Mouse (Mus musculus): ENCODE measurements around the gene Ccdc120. TPM values are rescaled to one million over a fixed set of nuclear protein-coding genes. Genes with fewer than 3 reads are reported as not detected.
"Not testable (repeated sequence)": the region's sequence is repeated elsewhere in the genome, so short reads cannot be mapped to it uniquely, and the experiment has no call there.

The Ccdc120 gene
- total RNA-seq, 2 experiments from 2014 or later: 17.0 to 20.9 TPM

- peak; percentile 68 to 73 for DNase-seq (ENCODE audit: extremely low spot score in 1 of 2, low spot score in 1 of 2)
Measured at GRCm38 (mm10) chrX:7714135-7714899, 36.4 kb downstream of the Ccdc120 start, which contains the start of gene Wdr45. TSS of gene Wdr45 (plus strand) at chrX:7714333.

- DNase-seq (ENCODE audit: extremely low spot score in 1 of 2, low spot score in 1 of 2): not testable (repeated sequence)
Measured at GRCm38 (mm10) chrX:7713764-7714134, 37.0 kb downstream of the Ccdc120 start.

DNA sequence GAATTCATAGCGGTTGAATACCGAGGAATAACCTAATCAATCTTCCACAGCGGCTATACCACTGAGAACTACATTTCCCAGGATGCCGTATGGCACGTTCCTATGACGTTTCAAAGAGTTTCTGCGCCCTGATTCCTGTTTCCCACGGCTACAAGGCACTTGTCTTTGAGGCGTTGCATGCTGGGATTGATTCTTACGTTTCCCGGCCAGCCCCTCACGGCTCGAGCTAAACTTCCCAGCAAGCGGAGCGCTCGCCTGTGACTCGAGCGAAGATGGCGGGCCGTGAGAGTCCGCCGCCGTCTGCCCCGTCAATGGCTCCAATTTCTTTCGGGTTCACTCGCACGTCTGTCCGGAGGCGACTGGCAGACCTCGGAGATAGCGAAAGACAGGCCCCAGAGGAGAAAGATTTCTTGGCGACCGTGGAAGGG is 53.7 kb downstream of the Ccdc120 start, which contains the start of gene Gpkow:
TSS of gene Gpkow (plus strand) at position 178 of the 428 bp plus-strand sequence.
- peak; percentile 43 to 55 for DNase-seq (ENCODE audit: extremely low spot score in 1 of 2, low spot score in 1 of 2)

DNA sequence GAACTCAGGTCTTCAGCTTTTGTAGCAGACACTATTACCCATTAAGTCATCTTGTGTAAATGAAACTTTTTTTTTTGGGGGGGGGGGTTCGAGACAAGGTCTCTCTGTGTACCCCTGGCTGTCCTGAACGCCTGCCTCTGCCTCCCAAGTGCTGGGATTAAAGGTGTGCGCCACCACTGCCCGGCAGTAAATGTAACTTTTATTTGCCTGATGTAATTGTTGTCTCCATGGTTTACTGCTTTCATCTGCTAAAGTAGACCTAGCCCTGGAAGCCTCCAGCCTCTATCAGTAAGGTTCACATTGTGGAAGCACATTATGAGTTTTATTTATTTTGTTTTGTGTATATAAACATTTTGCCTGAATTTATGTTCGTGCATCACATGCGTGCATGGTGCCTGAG is 54.2 kb downstream of the Ccdc120 start:
- DNase-seq (ENCODE audit: extremely low spot score in 1 of 2, low spot score in 1 of 2): no peak

GRCm38 (mm10) chrX:7692862-7693261 is 57.8 kb downstream of the Ccdc120 start:
- DNase-seq (ENCODE audit: extremely low spot score in 1 of 2, low spot score in 1 of 2): no peak

DNA sequence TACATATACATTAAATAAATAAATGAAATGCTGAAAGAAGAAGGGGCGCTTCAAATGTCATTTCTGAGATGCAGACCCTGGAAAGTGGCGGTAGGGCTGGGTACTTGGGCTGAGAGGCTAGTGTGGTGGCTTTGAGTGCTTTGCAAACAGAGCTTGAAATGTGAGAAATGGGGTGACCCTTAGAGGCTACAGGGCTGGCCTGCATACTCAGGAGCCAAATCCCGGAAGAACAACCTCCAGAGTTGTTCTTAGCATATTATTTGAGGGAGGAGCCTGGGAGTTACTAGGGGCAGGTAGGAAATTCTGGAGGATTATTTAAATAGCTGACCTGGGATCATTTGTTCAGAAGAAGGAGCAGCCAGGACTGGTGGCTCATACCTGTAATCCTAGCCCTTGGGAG is 60.2 kb downstream of the Ccdc120 start:
- no peak for DNase-seq (ENCODE audit: extremely low spot score in 1 of 2, low spot score in 1 of 2)

DNA sequence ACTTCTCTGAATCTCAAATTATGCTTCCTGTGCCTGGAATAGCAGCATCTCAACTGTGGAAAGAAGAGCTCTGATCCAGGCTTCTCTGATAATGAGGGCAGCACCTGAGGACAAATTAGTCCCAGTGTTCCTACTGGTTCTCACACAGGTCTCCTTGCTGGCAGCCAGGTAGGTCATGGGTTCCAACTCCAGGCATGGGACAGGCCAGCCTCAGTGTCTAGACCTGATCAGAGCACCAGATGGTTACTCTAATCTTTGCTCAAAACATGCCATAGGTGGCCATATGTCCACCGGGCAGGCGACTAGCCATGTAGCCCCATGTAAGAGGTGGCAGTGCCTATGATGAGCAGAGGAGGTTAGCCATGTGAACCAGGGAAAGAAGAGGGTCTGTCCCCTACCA is 62.4 kb downstream of the Ccdc120 start:
- no peak for DNase-seq (ENCODE audit: extremely low spot score in 1 of 2, low spot score in 1 of 2)

Other genes starting within 250 kb of the Ccdc120 start
- gene Foxp3, start 177.3 kb downstream of the Ccdc120 start, total RNA-seq (2021): under 1 TPM in 1 of 2 experiments, not detected in 1; 0.21 TPM
- gene Ppp1r3f, start 176.6 kb downstream of the Ccdc120 start, total RNA-seq (2021): 10 to 100 TPM; 17.4 to 17.8 TPM
- 10 to 100 TPM; 20.9 to 25.2 TPM for gene Ccdc22, start 145.4 kb downstream of the Ccdc120 start, total RNA-seq (2021)
- not detected for gene Cacna1f, start 143.8 kb downstream of the Ccdc120 start, total RNA-seq (2021)
- 1,000 to 10,000 TPM; 1,873 to 2,127 TPM for gene Syp, start 112.4 kb downstream of the Ccdc120 start, total RNA-seq (2021)
- gene Prickle3, start 93.6 kb downstream of the Ccdc120 start, total RNA-seq (2021): under 1 TPM; 0.57 to 0.82 TPM
- 1 to 10 TPM; 5.0 to 6.2 TPM for gene Plp2, start 79.5 kb downstream of the Ccdc120 start, total RNA-seq (2021)
- gene Magix, start 69.7 kb downstream of the Ccdc120 start, total RNA-seq (2021): under 1 TPM; 0.17 to 0.77 TPM
- gene Gpkow, start 53.8 kb downstream of the Ccdc120 start, total RNA-seq (2021): 10 to 100 TPM; 35.7 to 36.5 TPM
- gene Wdr45, start 36.6 kb downstream of the Ccdc120 start, total RNA-seq (2021): 10 to 100 TPM; 51.1 to 55.2 TPM
- gene Gm45208, start 28.7 kb downstream of the Ccdc120 start, total RNA-seq (2021): not detected
- gene Praf2, start 22.5 kb downstream of the Ccdc120 start, total RNA-seq (2021): 100 to 1,000 TPM; 100 to 109 TPM
- 10 to 100 TPM; 28.7 to 33.5 TPM for gene Tfe3, start 11.7 kb upstream of the Ccdc120 start, total RNA-seq (2021)
- gene Gripap1, start 38.9 kb upstream of the Ccdc120 start, total RNA-seq (2021): 100 to 1,000 TPM in 1 of 2 experiments, 10 to 100 TPM in 1; 87.8 to 116 TPM
- 1 to 10 TPM; 8.0 to 9.5 TPM for gene Kcnd1, start 71.4 kb upstream of the Ccdc120 start, total RNA-seq (2021)
- 10 to 100 TPM; 75.8 to 85.3 TPM for gene Otud5, start 90.5 kb upstream of the Ccdc120 start, total RNA-seq (2021)
- gene Pim2, start 127.4 kb upstream of the Ccdc120 start, total RNA-seq (2021): 10 to 100 TPM; 52.2 to 57.4 TPM
- 10 to 100 TPM; 44.7 to 45.9 TPM for gene Slc35a2, start 133.1 kb upstream of the Ccdc120 start, total RNA-seq (2021)
- 10 to 100 TPM; 78.1 to 93.2 TPM for gene Pqbp1, start 148.4 kb upstream of the Ccdc120 start, total RNA-seq (2021)
- 10 to 100 TPM; 25.5 to 27.9 TPM for gene Timm17b, start 148.5 kb upstream of the Ccdc120 start, total RNA-seq (2021)
- gene Gm10491, start 156.9 kb upstream of the Ccdc120 start, total RNA-seq (2021): not detected
- not detected for gene Gm10490, start 158.6 kb upstream of the Ccdc120 start, total RNA-seq (2021)
- gene Pcsk1n, start 168.9 kb upstream of the Ccdc120 start, total RNA-seq (2021): 100 to 1,000 TPM; 386 to 442 TPM
- not detected for gene Eras, start 177.7 kb upstream of the Ccdc120 start, total RNA-seq (2021)
- gene Hdac6, start 197.0 kb upstream of the Ccdc120 start, total RNA-seq (2021): 10 to 100 TPM; 42.4 to 57.2 TPM
- gene Gata1, start 227.2 kb upstream of the Ccdc120 start, total RNA-seq (2021): not detected